Mouse (Mus musculus) liver, embryonic 13.5 days (tissue): ENCODE results near the gene Trim30d. TPM values are rescaled to one million over a fixed set of nuclear protein-coding genes. Genes with fewer than 3 reads are reported as not detected.
"Not testable (repeated sequence)": the region's sequence is repeated elsewhere in the genome, so short reads cannot be mapped to it uniquely, and the experiment has no call there.

Experiments used
- ATAC-seq: fragments of 200-750 bp; cut with Nextera tagmentation; 2 replicates; pipeline ENCODE4 v1.8.0; 2017; ENCODE audit warnings: low read depth, mild to moderate bottlenecking, moderate number of reproducible peaks, moderate library complexity
- DNase-seq: peaks from one replicate; pipeline ENCODE4 v3.0.0; 2022
- H3K27ac ChIP-seq: fragments of 300-500 bp; sonication (generic); 2 replicates; pipeline ENCODE4 v1.5.1; 2015; ENCODE audit warnings: moderate library complexity, mild to moderate bottlenecking, inconsistent platforms
- H3K27me3 ChIP-seq: fragments of 300-500 bp; sonication (generic); 2 replicates; pipeline ENCODE4 v1.6.1; 2015; ENCODE audit warnings: mild to moderate bottlenecking, inconsistent platforms
- H3K36me3 ChIP-seq: fragments of 300-500 bp; sonication (generic); 2 replicates; pipeline ENCODE4 v1.6.1; 2015; ENCODE audit warnings: mild to moderate bottlenecking, inconsistent platforms
- H3K4me1 ChIP-seq: fragments of 300-500 bp; sonication (generic); replicated peaks from 2 replicates; pipeline ENCODE4 v1.6.1; 2015; ENCODE audit warnings: inconsistent platforms
- H3K4me2 ChIP-seq: fragments of 300-500 bp; sonication (generic); 2 replicates; pipeline ENCODE4 v1.6.1; 2015; ENCODE audit warnings: inconsistent platforms, mild to moderate bottlenecking, moderate library complexity
- H3K4me3 ChIP-seq: fragments of 300-500 bp; sonication (generic); replicated peaks from 2 replicates; pipeline ENCODE4 v1.5.1; 2015; ENCODE audit warnings: mild to moderate bottlenecking, inconsistent platforms
- H3K9ac ChIP-seq: fragments of 300-500 bp; sonication (generic); 2 replicates; pipeline ENCODE4 v1.6.1; 2015; ENCODE audit warnings: mild to moderate bottlenecking, inconsistent platforms
- H3K9me3 ChIP-seq: fragments of 300-500 bp; sonication (generic); replicated peaks from 2 replicates; pipeline ENCODE4 v1.6.1; 2016; ENCODE audit warnings: inconsistent platforms
- WGBS: fragments of 180-500 bp; shearing (Covaris S2); methylation state at CpG from one replicate; pipeline ENCODE4 v1.1.7; 2015; ENCODE audit not compliant: insufficient replicate concordance; 5-methylcytosine and 5-hydroxymethylcytosine counted together
- polyA plus RNA-seq: library from polyadenylated mRNA; unstranded; fragments of >200 nt; fragmentation: Nextera tagmentation; extraction: Ambion mirVana; gene quantifications from 2 replicates; pipeline ENCODE4 v1.2.1, GENCODE M21; 2015

Gene Trim30d
- polyA plus RNA-seq, result 0.31 and 0.58 TPM in 2 replicates

GRCm38 (mm10) chr7:104507421-104508065, at the start of gene Trim30d:
TSS of gene Trim30d (minus strand) at chr7:104507849.
- ATAC-seq, result peak; percentile 48; the same call in 1 of the 2 replicates
- not testable (repeated sequence) for H3K4me3 ChIP-seq

GRCm38 (mm10) chr7:104552700-104553099, 45.1 kb upstream of the Trim30d start:
- H3K27ac ChIP-seq, result no peak overlapping the region
- 55% methylated on average over 1 of the region's 1 CpGs for WGBS

More at GRCm38 (mm10) chr7:104507421-104508065, at the start of gene Trim30d:
- not testable (repeated sequence) for H3K9ac ChIP-seq, H3K36me3 ChIP-seq, H3K4me2 ChIP-seq, DNase-seq, H3K27me3 ChIP-seq, H3K27ac ChIP-seq, H3K4me1 ChIP-seq, H3K9me3 ChIP-seq

GRCm38 (mm10) chr7:104549833-104550232, 42.2 kb upstream of the Trim30d start, which contains the start of gene Olfr651:
TSS of gene Olfr651 (plus strand) at chr7:104550133.
- DNase-seq, result no peak
- no peak within 1 kb of the TSS for H3K27ac ChIP-seq
- H3K4me1 ChIP-seq, result no peaks in the 10 kb centered on the region
- no peak within 1 kb of the TSS for H3K4me2 ChIP-seq
- 53% methylated on average over 5 of the region's 5 CpGs for WGBS
- H3K9me3 ChIP-seq, result no peaks in the 10 kb centered on the region
- H3K4me3 ChIP-seq, result no peak within 1 kb of the TSS
- no peaks in the 10 kb centered on the region for H3K27me3 ChIP-seq
- H3K36me3 ChIP-seq, result no peaks in the 10 kb centered on the region
- no peak for ATAC-seq
- no peak within 1 kb of the TSS for H3K9ac ChIP-seq

More at GRCm38 (mm10) chr7:104552700-104553099, 45.1 kb upstream of the Trim30d start:
- ATAC-seq, result no peak
- Histone ChIP-seq H3K4me3 (no peak overlapping the region), H3K27me3 (no peaks in the 10 kb centered on the region), H3K36me3 (no peaks in the 10 kb centered on the region), H3K4me1 (no peaks in the 10 kb centered on the region), H3K4me2 (no peak overlapping the region), H3K9ac (no peak overlapping the region), H3K9me3 (no peaks in the 10 kb centered on the region)
- no peak for DNase-seq

GRCm38 (mm10) chr7:104501589-104502371, 5.9 kb downstream of the Trim30d start:
- no peak overlapping the region for H3K27ac ChIP-seq
- H3K36me3 ChIP-seq, result no peaks in the 10 kb centered on the region
- ATAC-seq (peak; percentile 62), DNase-seq (no peak)
- WGBS, result 2% methylated on average over 58 of the region's 59 CpGs
- no peak overlapping the region for H3K9ac ChIP-seq
- no peaks in the 10 kb centered on the region for H3K9me3 ChIP-seq
- H3K27me3 ChIP-seq, result peaks cover 8% of the 10 kb centered on the region
- peak overlapping the region; percentile 57 for H3K4me2 ChIP-seq
- H3K4me1 ChIP-seq, result no peaks in the 10 kb centered on the region
- H3K4me3 ChIP-seq, result peak overlapping the region; percentile 51

GRCm38 (mm10) chr7:104501186-104501585, 6.5 kb downstream of the Trim30d start:
- not testable (repeated sequence) for H3K9ac ChIP-seq, H3K9me3 ChIP-seq, H3K4me2 ChIP-seq

GRCm38 (mm10) chr7:104499464-104499863, 8.2 kb downstream of the Trim30d start:
- H3K36me3 ChIP-seq, H3K27ac ChIP-seq, H3K9ac ChIP-seq, ATAC-seq, H3K4me3 ChIP-seq, H3K4me1 ChIP-seq, DNase-seq, H3K27me3 ChIP-seq, H3K9me3 ChIP-seq, H3K4me2 ChIP-seq: not testable (repeated sequence)
- 74% methylated on average over 7 of the region's 8 CpGs for WGBS

More at GRCm38 (mm10) chr7:104501186-104501585, 6.5 kb downstream of the Trim30d start:
- H3K27me3 ChIP-seq, H3K27ac ChIP-seq, H3K4me1 ChIP-seq, ATAC-seq, H3K36me3 ChIP-seq, DNase-seq, H3K4me3 ChIP-seq: not testable (repeated sequence)
- 51% methylated on average over 6 of the region's 6 CpGs for WGBS

- no peak for DNase-seq
- H3K4me2 ChIP-seq, result peak within 1 kb of the TSS; percentile 32; the same call in 1 of the 2 replicates
Measured at GRCm38 (mm10) chr7:104465065-104465744, 42.4 kb downstream of the Trim30d start, which contains the start of gene Trim30a. TSS of gene Trim30a (minus strand) at chr7:104465193.

GRCm38 (mm10) chr7:104445961-104446645, 61.5 kb downstream of the Trim30d start:
- WGBS, result 2% methylated on average over 2 of the region's 2 CpGs
- Histone ChIP-seq H3K27me3 (no peaks in the 10 kb centered on the region), H3K27ac (no peak overlapping the region; the same call in 1 of the 2 replicates), H3K4me3 (0 out of 2 replicates have a peak overlapping the region, but pooled peaks have one; percentile 22), H3K4me2 (peak overlapping the region; percentile 24; the same call in 1 of the 2 replicates), H3K4me1 (no peaks in the 10 kb centered on the region; the same call in 1 of the 2 replicates), H3K36me3 (no peaks in the 10 kb centered on the region), H3K9me3 (no peaks in the 10 kb centered on the region), H3K9ac (no peak overlapping the region)
- no peak for DNase-seq
- peak; percentile 59; the same call in 1 of the 2 replicates for ATAC-seq

More at GRCm38 (mm10) chr7:104465065-104465744, 42.4 kb downstream of the Trim30d start, which contains the start of gene Trim30a:
- Histone ChIP-seq H3K4me1 (no peaks in the 10 kb centered on the region), H3K27ac (no peak within 1 kb of the TSS), H3K36me3 (no peaks in the 10 kb centered on the region), H3K27me3 (no peaks in the 10 kb centered on the region), H3K9ac (no peak within 1 kb of the TSS), H3K9me3 (no peaks in the 10 kb centered on the region), H3K4me3 (no peak within 1 kb of the TSS)
- 22% methylated on average over 3 of the region's 3 CpGs for WGBS
- peak; percentile 75 for ATAC-seq
